Mouse (Mus musculus): ENCODE measurements around the gene Birc7. TPM values are rescaled to one million over a fixed set of nuclear protein-coding genes. Genes with fewer than 3 reads are reported as not detected.

The Birc7 gene
- polyA plus RNA-seq, 1 experiment = 0.85 TPM

DNA sequence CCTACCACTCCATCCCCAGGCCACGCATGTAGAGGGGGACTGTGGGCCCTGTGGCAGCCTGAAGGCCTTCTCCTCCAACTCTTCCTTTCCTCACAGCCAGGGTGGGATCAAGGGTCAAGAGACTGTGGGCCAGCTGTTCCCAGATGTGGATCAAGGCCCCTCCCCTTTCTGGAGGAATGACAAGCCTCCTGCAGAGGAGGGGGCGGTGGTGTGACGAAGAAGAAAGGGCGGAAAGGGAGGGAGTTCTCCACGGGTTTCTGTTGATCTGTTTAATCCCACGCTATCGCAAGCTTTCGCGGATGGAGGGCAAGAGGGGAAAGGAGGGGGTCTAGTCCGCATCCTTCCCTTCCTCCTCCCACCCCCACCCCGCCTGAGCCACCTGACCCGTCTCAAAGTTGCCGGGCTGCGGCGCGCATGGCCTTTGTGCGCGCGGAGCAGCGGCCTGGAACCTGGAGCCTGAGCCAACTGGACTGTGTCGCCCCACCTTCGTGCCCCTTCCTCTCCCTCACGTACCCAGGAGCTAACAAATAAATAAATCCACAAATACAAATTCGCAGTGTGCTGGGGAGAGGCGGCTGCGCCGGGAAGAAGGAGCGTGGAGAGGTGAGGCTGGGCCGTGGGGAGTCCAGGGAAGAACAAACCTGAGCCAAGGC is 38.3 kb upstream of the Birc7 start:
- Histone ChIP-seq H3K27ac (ENCODE audit: insufficient read depth, low read length) (no peak overlapping the region), H3K9ac (ENCODE audit: low read depth, poor library complexity, severe bottlenecking) (peak overlapping the region; percentile 14), H3K27me3 (ENCODE audit: control insufficient read depth, insufficient read depth, low read length, poor library complexity, severe bottlenecking) (peaks cover 20% of the 10 kb centered on the region), H3K4me1 (ENCODE audit: control insufficient read depth, insufficient read depth, low read length) (peaks cover 5% of the 10 kb centered on the region), H3K36me3 (ENCODE audit: control insufficient read depth, insufficient read depth, low read length, poor library complexity, severe bottlenecking) (no peaks in the 10 kb centered on the region), H3K9me3 (replicated peaks; ENCODE audit: control insufficient read depth, insufficient read depth, low read length, poor library complexity, severe bottlenecking) (no peaks in the 10 kb centered on the region), H3K4me3 (ENCODE audit: low read depth, low read length) (peak overlapping the region; percentile 40)
- TF ChIP-seq CTCF (IDR thresholded peaks at IDR 0.05; ENCODE audit: low read depth, low read length) (no peak), EP300 (IDR thresholded peaks at IDR 0.05; ENCODE audit: insufficient read depth, low read depth, low read length) (0 out of 2 replicates have a peak, but pooled peaks have one; percentile 18)

DNA sequence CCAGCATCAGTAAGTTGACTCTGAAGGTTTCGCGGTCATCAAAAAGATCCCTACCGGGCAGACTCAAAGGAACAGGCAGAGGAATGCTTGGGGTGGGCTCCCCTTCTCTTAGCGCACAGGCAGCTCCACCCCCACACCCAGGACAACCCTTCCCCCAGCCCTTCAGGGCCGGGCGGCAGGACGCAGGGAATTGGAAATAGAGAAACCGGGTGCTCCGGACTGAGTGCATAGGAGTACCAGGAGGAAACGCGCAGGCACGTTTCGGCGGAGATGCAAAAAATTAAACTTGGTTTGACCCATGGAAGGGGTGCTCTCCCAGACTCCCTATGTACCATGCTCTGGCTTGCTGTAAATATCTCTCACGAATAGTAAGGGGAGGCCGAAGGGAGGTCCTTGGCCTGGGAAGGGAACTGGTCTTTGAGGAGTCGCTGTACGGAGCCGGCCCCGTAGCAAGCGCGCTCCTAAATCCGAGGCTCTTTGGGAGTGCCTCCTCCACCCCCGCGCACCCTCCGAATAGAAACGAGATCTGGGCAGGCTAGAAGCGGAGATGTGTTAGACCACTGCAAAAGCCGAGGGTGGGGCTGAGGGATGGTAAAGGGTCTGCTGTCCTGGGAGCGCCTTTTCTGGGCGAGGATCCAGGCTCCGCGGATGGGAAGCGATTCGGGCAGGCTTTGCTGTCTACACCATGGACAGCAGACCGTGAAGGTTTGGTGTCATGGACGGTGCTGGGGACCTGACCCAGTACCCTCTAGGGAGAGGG is 37.6 kb upstream of the Birc7 start:
- Histone ChIP-seq H3K9ac (ENCODE audit: low read depth, poor library complexity, severe bottlenecking) (peak overlapping the region; percentile 14), H3K4me1 (ENCODE audit: control insufficient read depth, insufficient read depth, low read length) (peaks cover 5% of the 10 kb centered on the region), H3K9me3 (replicated peaks; ENCODE audit: control insufficient read depth, insufficient read depth, low read length, poor library complexity, severe bottlenecking) (no peaks in the 10 kb centered on the region), H3K27me3 (ENCODE audit: control insufficient read depth, insufficient read depth, low read length, poor library complexity, severe bottlenecking) (peaks cover 20% of the 10 kb centered on the region), H3K36me3 (ENCODE audit: control insufficient read depth, insufficient read depth, low read length, poor library complexity, severe bottlenecking) (no peaks in the 10 kb centered on the region), H3K4me3 (ENCODE audit: low read depth, low read length) (peak overlapping the region; percentile 40), H3K27ac (ENCODE audit: insufficient read depth, low read length) (no peak overlapping the region)
- TF ChIP-seq EP300 (IDR thresholded peaks at IDR 0.05; ENCODE audit: insufficient read depth, low read depth, low read length) = no peak
- no peak for TF ChIP-seq POLR2A (IDR thresholded peaks at IDR 0.05; ENCODE audit: insufficient read depth, low read length)
- TF ChIP-seq CTCF (IDR thresholded peaks at IDR 0.05; ENCODE audit: low read depth, low read length) = no peak

DNA sequence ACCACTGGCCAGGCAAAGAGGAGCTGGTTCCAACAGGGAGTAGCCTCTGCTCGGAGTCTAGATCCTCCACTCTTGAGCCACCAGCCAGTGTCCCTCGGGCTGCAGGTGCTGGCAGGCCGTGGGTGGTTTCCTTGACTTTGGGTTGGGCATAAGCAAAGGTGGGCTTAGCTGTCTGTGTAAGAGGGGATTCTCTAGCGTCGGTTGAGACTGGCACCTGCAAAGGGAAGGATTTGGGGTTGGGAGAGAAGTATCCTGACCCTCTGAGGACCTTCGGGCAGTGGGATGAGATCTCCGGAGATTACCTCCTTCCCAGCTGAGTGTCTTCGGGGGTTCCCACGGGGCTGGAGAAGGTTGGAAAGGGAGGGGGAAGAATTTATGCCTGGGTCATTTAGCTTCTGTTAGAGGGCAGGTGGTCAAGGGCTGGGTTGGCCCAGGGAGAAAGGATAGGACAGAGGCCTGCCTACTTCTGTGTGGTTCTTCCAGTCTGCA is 36.9 kb upstream of the Birc7 start:
- H3K4me1 ChIP-seq (ENCODE audit: control insufficient read depth, insufficient read depth, low read length) = peaks cover 5% of the 10 kb centered on the region
- H3K4me3 ChIP-seq (ENCODE audit: low read depth, low read length) = no peak overlapping the region
- no peak overlapping the region for H3K27ac ChIP-seq (ENCODE audit: insufficient read depth, low read length)
- no peak for TF ChIP-seq EP300 (IDR thresholded peaks at IDR 0.05; ENCODE audit: insufficient read depth, low read depth, low read length)
- TF ChIP-seq POLR2A (IDR thresholded peaks at IDR 0.05; ENCODE audit: insufficient read depth, low read length) = no peak
- TF ChIP-seq CTCF (IDR thresholded peaks at IDR 0.05; ENCODE audit: low read depth, low read length) = no peak
- H3K9ac ChIP-seq (ENCODE audit: low read depth, poor library complexity, severe bottlenecking) = no peak overlapping the region
- H3K36me3 ChIP-seq (ENCODE audit: control insufficient read depth, insufficient read depth, low read length, poor library complexity, severe bottlenecking) = no peaks in the 10 kb centered on the region
- peaks cover 20% of the 10 kb centered on the region for H3K27me3 ChIP-seq (ENCODE audit: control insufficient read depth, insufficient read depth, low read length, poor library complexity, severe bottlenecking)
- H3K9me3 ChIP-seq (replicated peaks; ENCODE audit: control insufficient read depth, insufficient read depth, low read length, poor library complexity, severe bottlenecking) = no peaks in the 10 kb centered on the region

DNA sequence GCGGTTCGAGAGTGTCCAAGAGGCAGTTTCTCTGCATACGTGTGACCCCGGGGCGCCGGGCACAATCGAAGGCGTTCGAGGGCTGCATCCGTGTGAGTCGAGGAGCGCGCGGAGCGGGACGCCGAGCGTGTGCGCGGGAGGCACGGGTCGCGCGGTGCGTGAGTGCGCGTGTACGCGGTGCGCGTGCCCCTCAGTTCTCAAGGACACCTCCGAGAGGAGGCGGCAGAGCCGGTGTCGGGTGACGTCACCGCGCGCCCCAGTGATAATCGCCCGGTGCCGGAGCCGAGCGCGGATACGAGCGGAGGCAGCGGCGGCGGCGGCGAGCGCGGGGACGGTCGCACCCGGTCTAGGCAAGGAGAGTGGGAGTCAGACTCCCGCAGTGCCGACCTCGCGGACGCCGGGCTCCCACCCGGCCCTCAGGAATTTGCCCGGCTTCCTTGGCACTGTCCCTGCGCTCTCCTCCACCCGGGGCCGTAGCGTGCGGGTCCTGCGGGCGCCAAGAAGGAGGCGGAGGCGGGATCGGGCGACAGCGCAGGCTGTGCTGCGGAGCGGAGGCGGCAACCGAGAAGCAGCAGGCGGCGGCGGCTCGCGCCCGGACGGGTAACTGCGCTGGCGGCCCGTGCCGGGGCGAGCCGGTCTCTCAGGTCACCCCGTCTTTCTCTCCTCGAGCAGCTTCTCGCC is 35.8 kb upstream of the Birc7 start:
- no peak overlapping the region for H3K27ac ChIP-seq (ENCODE audit: insufficient read depth, low read length)
- H3K9ac ChIP-seq (ENCODE audit: low read depth, poor library complexity, severe bottlenecking) = peak overlapping the region; percentile 83
- peaks cover 5% of the 10 kb centered on the region for H3K4me1 ChIP-seq (ENCODE audit: control insufficient read depth, insufficient read depth, low read length)
- H3K36me3 ChIP-seq (ENCODE audit: control insufficient read depth, insufficient read depth, low read length, poor library complexity, severe bottlenecking) = no peaks in the 10 kb centered on the region
- peak overlapping the region; percentile 71 for H3K4me3 ChIP-seq (ENCODE audit: low read depth, low read length)
- peaks cover 20% of the 10 kb centered on the region for H3K27me3 ChIP-seq (ENCODE audit: control insufficient read depth, insufficient read depth, low read length, poor library complexity, severe bottlenecking)
- H3K9me3 ChIP-seq (replicated peaks; ENCODE audit: control insufficient read depth, insufficient read depth, low read length, poor library complexity, severe bottlenecking) = no peaks in the 10 kb centered on the region
- TF ChIP-seq CTCF (IDR thresholded peaks at IDR 0.05; ENCODE audit: low read depth, low read length) = no peak
- TF ChIP-seq POLR2A (IDR thresholded peaks at IDR 0.05; ENCODE audit: insufficient read depth, low read length) = no peak
- TF ChIP-seq EP300 (IDR thresholded peaks at IDR 0.05; ENCODE audit: insufficient read depth, low read depth, low read length) = no peak

DNA sequence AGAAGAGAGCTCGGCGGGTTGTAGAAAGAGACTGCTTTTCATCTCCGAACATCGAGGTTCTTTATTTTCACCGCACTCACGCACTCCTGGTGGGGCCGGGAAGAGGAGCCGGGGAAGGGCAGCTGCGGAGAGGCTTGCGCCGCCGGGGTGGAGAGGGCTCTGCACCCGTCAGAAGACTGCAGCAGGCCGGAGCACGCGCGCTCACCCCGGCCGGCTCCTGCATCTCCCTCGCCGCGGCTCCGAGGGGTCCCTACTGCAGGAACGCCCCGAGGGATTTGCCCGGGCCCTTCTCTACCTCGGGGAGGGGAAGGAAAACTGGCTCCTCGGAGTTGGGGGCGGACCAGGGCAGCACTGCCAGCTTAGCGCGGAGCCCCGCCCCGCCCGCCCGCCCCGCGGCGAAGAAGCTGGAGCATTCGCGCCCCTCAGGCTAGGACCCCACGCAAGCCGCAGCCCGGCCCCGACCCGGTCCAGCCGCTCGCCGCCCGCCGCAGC is 35.2 kb upstream of the Birc7 start:
- Histone ChIP-seq H3K27me3 (ENCODE audit: control insufficient read depth, insufficient read depth, low read length, poor library complexity, severe bottlenecking) (peaks cover 20% of the 10 kb centered on the region), H3K9me3 (replicated peaks; ENCODE audit: control insufficient read depth, insufficient read depth, low read length, poor library complexity, severe bottlenecking) (no peaks in the 10 kb centered on the region), H3K36me3 (ENCODE audit: control insufficient read depth, insufficient read depth, low read length, poor library complexity, severe bottlenecking) (no peaks in the 10 kb centered on the region), H3K9ac (ENCODE audit: low read depth, poor library complexity, severe bottlenecking) (peak overlapping the region; percentile 83), H3K4me1 (ENCODE audit: control insufficient read depth, insufficient read depth, low read length) (peaks cover 5% of the 10 kb centered on the region), H3K4me3 (ENCODE audit: low read depth, low read length) (peak overlapping the region; percentile 71), H3K27ac (ENCODE audit: insufficient read depth, low read length) (no peak overlapping the region)
- TF ChIP-seq CTCF (IDR thresholded peaks at IDR 0.05; ENCODE audit: low read depth, low read length) (no peak), POLR2A (IDR thresholded peaks at IDR 0.05; ENCODE audit: insufficient read depth, low read length) (no peak), EP300 (IDR thresholded peaks at IDR 0.05; ENCODE audit: insufficient read depth, low read depth, low read length) (no peak)

Data from ES-Bruce4 (cell line).